Mouse (Mus musculus): ENCODE results near the gene Mlx.
A peak's percentile ranks its signal among the peaks of the same experiment; 100 is the strongest.

The Mlx gene

DNA sequence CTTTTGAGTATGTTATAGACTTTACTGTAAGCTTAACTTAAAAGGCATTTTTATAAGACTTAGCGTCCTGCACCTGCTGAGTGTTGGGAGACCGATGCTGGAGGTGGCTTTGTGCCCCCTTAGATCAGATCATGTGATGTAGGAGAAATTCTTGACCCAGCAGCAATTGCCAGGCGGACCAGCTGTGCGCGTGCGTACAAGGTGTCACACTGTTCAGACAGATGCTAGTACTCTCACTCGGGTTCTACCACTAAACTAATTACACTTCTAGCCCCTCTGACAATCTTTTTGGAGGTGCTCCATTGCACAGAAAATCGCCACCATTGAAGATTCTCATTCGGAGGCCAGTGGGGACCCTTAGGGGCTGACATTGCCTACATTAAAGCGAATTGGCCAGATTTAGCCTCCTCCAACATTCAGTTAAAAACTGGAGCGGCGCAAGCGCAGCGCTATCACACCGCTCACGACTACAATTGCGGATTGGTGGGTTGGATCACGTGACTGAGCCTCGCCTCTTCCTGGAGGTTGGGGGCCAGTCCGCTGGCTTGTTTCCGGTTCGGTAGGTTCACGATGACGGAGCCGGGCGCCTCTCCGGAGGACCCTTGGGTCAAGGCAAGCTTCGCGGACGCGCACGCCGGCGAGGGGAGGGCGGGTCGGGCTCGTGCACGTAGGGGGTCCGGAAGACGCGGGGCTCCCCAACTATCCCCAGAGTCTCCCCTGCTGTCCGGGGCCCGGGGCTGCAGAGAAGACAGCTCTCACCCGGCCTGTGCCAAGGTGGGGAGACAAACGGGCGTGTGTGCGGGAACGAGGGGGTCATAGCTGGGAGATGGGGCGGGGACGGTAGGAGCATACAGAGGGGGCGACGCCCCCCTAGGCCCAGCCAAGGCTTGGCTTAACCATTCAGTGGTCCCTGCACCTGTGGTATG, at the start of gene Mlx:
Gene Mlx (plus strand): TSS at position 522 of the 926 bp plus-strand sequence.
- peak; percentile 86 for DNase-seq (ENCODE audit: low read depth, low spot score)

DNA sequence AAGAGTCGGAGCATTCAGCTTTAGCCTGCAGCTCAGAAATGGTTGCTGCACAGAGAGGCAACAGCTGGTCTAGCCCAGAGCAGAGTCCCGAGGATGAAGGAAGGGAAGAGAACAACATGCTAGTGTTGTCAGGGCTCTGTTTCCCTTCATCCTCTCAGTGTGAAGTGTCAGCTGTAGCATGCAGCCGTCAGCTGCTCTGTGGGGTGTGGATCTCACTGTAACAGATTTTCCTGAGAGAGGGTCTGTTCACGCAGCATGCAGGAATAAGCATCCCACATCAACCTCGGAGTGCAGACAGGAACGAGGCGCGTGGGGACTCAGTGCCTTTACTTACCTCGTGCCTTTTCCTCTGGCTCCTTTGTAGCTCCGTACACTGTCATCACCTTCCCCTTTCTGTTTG, 49.3 kb upstream of the Mlx start:
- DNase-seq (ENCODE audit: low read depth, low spot score), result no peak

DNA sequence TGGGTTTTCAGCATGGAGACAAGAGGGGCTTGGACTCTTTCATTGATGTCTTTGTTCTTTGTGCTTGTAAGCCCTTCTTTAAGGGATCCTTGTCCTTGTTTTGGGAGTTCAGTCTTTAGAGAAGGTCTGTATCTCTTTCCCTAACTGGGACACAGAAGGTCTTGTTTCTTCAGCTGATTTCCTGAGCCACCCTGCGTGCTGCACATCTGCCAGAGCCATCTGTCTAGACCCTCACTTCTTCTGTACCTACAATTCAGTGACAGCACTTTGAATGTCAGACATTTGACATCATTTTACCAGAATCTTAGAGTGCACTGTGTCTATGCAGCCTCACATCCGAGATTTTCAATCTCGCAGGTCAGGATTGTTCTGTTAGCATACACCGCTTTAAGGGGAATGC, 41.3 kb upstream of the Mlx start:
- no peak for DNase-seq (ENCODE audit: low read depth, low spot score)

DNA sequence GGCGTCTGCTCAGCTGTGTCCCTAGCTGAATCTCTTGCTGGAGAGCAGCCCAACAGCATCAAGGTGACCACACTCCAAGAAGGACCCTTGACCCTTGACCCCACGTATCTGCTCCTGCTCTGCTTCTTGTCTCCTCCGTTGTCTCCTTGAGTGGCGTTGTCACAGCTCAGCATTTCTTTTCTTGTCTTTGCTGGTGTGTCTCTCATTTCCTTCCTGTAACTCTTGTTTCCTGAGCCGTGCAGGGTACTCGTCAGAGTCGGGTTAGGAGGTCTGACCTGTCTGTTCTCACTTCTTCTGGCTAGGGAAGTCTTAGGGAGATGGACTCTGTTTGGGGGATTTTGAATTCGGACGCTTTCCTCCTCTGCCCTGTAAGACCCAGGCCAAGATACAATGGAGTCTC, 40.6 kb upstream of the Mlx start:
- no peak for DNase-seq (ENCODE audit: low read depth, low spot score)

DNA sequence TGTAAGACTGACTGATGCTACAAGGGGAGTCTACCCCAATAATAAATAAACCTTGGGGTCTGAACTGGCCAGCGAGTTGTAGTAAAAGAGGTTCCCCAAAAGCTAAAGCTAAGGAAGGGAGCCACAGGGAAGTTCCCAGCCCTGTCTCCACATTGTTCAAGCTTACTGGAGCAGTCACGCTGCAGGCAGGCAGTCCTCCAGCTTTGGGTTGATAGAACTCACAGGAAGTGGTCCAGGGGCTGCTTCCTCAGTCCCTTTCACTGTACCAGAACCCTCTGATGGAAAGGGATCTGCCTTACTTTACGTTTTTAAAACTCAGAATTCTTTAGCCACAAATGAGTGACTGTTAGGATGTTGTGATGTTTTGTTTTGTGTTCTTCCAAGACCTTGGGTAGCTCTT, 39.6 kb upstream of the Mlx start:
- DNase-seq (ENCODE audit: low read depth, low spot score), result no peak

DNA sequence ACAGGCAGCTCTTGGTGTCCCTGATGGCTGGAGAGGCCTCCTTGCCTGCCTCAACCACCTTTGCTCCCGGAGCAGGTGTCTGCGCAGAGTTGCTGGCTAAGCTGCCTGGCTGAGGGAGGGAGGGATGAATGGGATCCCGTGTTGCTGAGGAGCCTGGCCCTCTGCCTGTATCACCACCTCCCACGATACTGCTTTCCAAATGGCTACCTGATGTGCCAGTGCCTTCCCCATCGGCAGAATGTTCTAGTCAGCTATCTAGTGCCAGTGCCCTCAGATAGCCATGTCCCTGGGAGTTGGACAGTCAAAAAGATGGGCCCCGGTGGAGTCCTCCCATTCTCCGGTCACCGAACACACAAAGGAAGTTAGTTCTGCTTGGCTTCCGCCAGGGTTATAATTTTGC, 36.7 kb upstream of the Mlx start:
- DNase-seq (ENCODE audit: low read depth, low spot score), result no peak

DNA sequence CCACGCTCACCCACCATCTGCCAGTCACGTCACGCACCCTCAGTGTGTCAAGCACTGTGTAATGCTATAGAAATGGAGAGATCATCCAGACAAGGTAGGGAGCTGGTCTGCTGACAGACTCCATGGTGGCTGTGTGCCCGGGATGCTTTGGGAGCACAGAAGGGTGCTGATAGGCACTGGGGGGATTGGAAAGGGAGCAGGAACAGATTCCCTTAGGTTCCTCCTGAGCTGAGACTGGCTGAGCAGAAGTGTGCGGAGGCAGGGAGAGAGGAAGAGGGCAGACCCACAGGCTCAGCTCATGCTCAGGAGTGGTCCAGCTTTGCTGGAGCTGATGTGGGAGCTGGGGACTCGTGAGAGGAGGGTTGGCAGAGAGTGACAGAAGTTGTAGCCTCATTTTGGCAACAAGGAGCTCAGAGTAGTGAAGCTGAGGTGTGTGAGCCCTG, 36.0 kb upstream of the Mlx start:
- DNase-seq (ENCODE audit: low read depth, low spot score), result no peak

DNA sequence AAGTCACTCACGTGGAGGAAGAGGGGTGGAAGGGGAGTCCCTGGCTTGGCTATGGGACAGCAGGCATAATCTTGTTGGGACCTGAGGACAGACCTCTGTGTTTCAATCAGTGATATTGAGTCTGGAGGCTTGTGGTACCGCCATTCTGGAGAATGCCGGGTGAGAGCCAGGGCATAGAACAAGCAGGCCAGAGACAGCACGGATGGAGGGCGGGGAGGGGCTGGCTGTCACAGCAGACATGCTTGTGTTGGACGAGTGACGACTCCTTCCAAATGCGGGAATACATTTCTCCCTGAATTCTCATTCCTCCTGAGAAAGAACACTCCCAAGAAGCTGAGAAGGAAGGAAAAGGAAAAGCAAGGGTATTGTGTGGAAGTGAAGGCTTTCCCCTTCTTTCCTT, 35.5 kb upstream of the Mlx start:
- no peak for DNase-seq (ENCODE audit: low read depth, low spot score)

DNA sequence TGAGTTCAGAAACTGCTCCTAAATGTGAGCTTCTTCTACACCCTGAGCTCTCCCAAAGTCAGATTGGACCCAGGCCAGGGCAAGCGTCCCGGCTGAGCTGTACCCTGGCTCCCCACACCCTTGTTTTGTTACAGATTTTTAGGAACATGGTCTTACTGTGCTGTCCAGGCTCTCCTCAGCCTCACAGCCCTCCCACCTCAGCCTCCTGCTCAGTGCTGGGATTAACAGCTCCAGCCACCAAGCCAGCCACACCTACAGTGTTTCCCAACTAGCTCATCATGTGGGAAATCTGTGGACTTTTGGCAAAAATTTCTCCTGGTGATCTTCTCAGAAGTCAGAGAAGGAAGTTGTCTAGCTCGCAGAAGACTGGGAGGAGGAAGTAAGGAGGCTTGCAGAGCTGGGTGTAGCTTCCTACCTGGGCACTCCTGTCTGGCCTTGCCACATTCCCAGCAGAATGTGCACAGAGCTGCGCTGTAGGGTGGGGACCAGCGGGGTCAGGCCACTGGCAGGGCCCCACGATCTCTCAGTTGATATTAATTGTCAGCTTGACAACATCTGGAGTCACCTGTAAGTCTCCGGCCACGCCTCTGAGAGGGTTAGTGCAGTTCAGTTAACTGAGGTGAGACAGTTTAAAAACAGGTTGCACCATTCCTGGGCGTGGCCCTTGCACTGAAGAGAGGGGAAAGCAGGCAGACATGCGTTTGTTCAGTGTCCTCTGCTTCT, 34.2 kb upstream of the Mlx start:
- DNase-seq (ENCODE audit: low read depth, low spot score), result no peak

DNA sequence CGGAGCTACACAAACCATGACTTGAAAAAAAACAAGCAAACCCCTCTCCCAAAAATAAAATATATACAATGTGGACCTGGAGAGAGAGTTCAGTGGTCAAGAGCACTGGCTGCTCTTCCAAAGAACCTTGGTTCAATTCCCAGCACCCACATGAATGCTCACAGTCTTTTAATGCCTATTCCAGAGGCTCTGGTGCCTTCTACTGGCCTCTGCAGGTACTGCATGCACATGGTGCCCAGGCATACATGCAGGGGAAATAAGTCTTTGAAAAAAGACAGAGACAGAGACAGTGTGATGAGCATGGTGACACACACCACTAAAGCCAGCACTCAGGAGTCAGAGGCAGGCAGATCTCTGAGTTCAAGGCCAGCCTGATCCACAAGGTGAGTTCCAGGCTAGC, 33.1 kb upstream of the Mlx start:
- DNase-seq (ENCODE audit: low read depth, low spot score), result no peak

DNA sequence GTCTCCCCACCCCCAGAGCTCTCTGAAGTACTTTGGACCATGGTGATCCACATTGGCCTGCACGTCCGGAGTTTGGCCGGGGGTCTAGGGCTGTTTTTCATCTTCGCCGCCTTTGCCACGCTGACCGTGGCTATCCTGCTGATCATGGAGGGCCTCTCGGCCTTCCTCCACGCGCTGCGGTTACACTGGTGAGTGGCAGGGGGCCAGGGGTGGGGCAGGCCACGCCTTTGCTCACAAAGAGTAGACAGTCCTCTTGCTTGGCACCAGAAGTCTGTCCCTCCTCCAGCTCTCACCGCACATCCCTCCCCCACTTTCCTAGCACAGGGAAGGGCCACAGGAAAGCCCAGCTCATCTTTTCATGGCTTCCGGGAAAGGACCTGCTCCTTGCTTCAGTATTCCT, 31.7 kb upstream of the Mlx start:
- DNase-seq (ENCODE audit: low read depth, low spot score), result no peak

DNA sequence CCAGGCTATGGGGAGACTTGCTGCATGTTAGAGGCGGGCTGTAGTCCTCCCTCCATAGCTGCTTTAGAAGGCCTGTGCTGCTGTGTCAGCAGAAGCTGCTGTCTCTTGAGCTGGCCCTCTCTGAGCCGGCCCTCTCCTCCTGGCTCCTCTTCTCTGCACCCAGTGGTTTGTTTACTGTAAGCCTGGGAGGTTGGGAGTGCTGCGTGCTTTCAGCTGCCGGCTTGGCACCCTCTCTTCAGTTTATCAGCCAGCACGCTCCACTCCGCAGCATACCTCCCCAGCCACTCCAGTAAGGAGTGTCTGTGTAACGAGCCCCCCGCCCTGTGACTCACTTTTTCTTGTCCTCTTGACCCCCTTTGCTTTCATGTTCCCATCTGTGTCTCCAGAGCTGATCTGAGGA, 30.2 kb upstream of the Mlx start:
- no peak for DNase-seq (ENCODE audit: low read depth, low spot score)

DNA sequence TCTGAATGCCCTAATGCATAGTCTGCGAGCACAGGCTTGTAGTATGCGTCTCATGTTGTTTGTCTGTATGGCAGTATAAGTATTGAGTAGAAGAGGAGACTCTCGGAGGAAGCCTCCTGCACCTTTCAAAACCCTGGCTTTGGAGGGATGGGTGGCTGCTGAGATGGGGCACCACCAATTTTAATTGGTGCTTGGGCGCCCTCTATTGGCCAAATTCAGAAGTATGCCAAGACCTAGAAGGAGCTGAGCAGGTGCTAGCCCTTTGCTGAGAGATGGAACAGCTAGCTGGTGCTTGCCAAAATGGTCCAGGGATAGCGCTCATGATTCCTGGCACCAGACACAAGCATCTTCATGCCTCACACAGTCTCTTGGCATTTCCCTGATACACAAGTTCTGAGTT, 29.2 kb upstream of the Mlx start:
- peak; percentile 57 for DNase-seq (ENCODE audit: low read depth, low spot score)

DNA sequence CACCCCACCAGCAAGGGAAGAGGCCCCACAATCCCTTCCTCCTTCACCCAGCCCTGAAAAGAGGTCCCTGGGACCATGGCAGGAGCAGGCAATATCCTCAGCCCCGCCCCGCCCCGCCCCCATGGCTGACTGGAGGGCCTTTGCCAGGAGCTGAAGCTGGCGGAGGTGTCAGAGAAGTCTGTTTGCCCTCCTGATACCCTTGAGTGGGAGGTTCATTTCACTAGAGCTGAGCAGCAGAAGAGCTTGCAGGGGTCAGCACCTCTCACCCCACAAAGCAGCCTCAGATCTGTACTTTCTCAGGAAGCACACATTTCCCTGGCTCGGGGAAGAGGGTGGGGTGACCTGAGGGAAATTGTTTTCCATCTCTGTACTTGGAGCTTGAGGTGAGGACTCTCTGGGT, 28.4 kb upstream of the Mlx start:
- no peak for DNase-seq (ENCODE audit: low read depth, low spot score)

DNA sequence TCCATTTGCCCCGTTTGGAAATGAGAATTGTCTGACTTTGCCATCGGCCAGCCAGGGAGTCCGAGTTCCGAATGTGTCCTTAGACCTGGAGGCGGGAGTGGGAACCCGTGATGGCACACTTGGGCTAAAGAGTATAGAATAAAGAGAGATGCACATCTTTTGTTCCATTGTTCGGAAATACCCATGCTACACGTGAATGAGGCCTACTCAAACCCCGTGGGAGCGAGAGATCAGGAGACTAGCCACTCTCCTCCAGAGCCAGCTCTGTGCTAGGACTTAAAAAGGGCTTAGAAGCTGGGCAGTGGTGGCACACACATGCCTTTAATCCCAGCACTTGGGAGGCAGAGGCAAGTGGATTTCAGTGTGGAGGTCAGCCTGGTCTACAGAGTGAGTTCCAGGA, 27.6 kb upstream of the Mlx start:
- no peak for DNase-seq (ENCODE audit: low read depth, low spot score)

DNA sequence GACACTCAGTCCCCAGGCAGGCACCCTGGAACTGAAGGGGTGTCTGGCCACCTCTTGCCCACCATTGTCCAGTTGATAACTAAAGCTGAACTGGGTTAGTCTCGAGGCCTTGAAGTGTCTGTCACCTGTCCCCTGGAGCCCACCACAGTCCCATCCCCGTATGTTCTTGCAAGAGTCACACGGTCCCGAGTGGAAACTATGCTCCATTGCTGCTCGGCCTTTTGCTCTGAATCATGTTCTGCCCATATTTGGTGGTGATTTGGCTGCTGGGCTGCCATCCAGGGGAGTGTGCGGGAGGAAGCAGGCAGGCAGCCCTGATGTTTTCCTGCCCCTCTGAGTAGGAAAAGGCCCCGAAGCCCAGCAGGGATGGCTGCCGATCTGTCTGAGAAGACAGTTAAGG, 27.0 kb upstream of the Mlx start:
- no peak for DNase-seq (ENCODE audit: low read depth, low spot score)

DNA sequence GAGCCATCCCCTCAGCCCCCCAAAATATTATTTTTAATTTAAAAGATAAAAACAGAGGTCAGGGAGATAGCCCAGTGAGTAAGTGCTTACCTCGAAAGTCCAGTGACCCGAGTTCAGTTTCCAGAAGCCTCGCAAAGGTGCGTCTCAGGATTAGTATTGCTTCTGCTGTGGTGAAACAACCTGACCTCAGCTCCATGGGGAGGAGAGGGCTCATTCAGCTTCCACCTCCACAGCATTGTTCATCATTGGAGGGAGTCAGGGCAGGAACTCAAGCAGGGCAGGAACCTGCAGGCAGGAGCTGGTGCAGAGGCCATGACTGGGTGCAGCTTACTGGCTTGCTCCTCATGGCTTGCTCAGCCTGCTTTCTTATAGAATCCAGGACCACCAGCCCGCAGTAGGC, 26.0 kb upstream of the Mlx start:
- no peak for DNase-seq (ENCODE audit: low read depth, low spot score)

DNA sequence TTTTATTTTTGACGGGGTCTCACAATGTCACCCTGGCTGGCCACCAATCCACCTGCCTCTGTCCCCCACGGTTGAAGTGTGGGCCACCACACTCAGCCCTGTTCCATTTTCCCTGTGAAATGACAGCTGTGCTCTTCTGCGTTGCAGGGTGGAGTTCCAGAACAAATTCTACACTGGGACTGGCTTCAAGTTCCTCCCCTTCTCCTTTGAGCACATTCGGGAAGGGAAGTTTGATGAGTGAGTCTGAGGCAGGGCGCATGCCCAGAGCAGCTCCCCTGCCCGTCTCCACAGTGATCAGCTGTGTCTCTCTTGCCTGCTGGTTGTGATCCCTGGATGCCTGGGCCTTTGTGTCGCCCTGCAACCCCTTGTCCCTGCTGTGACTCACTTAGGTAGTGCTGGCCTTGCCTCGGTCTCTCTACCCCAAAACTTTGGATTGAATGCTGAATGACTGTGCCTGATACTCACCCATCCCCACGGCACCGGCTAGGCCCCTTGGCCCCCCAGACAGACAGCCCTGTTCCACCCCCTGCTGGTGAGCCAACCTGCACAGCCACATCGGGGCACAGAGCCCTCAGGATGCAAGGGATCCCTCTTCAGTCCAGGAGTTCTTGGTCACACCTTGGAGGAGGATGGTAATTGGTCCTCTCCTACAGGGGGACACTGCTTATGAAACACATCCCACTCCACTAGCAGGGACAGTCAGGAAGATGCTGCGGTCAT, 24.8 kb upstream of the Mlx start:
- DNase-seq (ENCODE audit: low read depth, low spot score), result no peak

DNA sequence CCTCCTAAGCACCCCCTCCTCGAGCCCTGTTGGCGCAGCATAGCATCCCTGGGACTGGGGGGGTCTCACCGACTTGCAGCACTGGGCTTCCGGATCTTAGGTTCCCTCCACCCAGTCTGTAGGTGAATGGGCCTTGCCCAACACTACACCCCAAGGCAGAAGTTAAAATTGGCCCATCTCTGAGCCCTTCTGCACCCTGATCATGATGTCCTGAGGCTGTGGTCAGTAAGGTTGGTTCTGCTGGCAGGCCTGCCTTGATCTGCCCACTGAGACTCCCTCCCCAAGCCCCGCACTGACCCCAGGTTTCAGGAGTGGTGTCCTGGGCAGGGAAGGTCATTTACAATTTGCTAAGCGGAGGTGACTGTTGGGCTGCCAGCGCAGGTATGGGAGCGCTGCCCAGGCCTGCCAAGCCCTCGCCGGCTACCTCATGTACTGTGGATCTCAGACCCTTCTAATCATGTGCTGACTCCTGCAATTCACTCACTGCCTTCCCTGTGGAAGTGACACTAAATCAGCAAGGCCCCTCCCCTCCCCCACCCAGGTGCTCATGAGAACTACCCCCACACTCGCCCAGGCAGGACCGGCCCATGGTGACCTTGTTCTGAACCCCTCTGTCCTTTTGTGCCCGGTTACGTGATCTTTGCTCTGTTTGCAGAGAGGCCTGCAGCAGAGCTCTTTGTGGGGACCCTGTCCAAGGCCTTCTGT, 24.0 kb upstream of the Mlx start:
- DNase-seq (ENCODE audit: low read depth, low spot score), result no peak

DNA sequence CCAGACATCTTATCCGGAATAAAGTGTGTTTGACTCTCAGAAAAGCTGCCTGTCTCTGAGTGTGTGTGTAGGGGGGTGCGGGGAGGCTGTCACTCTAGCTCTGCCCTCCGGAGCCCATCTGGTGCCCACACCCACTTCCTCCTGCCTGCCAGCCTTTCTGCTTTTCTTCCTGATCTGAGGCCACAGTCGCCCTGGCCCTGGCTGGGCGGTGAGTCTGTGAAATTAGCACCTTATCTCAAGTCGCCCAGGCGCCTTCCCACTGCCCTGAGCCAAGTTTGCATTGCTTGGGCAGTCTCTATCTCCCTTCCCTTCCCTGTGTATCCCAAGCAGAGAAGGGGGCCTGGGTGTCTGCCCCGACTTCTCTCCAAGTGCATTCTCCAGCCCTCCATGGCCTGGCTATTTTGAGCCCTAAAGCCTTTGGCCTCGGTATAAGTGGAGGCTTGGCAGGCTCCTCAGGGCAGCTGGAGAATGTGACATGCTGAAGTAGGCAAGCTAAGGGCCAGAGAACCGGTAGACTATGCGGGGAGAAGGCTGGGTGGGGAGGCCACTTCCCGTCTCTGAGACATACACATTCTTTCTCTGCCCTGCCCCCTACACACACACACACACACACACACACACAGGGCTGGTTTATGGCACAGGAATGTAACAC, 23.3 kb upstream of the Mlx start:
- DNase-seq (ENCODE audit: low read depth, low spot score), result no peak

DNA sequence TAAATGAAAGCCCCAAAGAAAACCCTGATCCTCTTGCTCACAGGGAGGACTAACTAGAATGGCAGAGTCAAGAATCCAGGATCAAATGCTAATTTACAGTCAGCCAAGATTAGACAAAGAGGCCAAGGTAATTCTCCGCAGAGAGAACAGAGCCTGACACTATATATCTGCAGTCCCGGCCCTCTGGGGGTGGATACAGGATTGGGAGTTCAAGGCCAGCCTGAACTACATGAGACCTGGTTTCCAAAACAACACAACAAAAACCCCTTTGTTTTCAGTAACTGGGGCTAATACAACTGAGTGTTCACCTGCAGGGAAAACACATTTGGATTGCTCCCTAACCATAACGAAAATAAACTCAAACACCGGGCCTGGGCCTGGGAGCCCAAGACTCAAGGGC, 22.6 kb upstream of the Mlx start:
- DNase-seq (ENCODE audit: low read depth, low spot score), result no peak
